Mouse (Mus musculus): ENCODE measurements at regions not wholly inside any gene's neighbourhood (a gene's known extent, or its start where the extent isn't known, plus 50 kb on each side); places are given as distances from the start of the nearest gene placed in this dataset.

DNA sequence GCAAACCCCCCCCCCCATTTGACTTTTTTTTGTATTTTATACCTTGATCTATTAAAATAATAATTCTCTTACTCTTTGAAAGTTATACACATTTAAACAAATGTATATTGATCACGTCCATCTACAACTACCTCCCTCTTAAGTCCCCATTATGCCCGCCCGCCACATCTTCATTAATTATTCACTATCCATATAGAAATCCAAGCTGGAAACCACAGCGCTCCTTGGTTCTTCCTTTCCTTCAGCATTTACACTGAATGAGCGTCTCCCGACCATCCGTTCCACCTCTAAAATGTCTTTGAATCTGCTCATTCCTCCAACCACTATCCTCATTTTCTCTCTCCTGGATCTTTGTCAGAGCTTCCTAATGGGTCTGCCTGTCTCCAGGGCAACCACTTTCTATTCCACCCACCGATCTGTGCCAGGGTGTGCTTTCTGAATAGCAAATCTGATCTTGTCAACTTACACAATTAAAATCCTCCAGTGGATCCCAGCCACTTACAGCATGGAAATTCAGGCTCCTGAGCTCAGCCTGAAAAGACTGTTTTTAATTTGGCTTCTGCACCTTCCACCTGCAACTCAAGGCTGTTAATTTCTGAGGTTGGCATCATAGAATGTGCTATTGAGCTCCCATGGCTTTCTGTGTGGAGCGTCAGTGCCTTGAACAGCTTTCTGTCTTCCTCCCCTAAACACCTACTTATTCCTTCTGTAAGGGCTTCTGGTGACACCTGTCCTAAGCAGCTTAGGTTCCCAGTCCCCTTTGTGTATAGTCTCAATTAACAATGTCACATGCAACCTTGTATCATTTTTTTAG is 265.5 kb downstream of the Spry2 start:
- no peak for TF ChIP-seq CTCF (IDR thresholded peaks at IDR 0.05; ENCODE audit: borderline replicate concordance, extremely low read depth, insufficient read depth, insufficient read length)
- no peak for TF ChIP-seq POLR2A (IDR thresholded peaks at IDR 0.05; ENCODE audit: borderline replicate concordance, extremely low read depth, insufficient read depth, insufficient read length, poor library complexity, severe bottlenecking)

Data from brain, embryonic 14.5 days (tissue).